Mouse (Mus musculus): ENCODE data around the gene Trf. TPM values are rescaled to one million over a fixed set of nuclear protein-coding genes. Genes with fewer than 3 reads are reported as not detected.

Gene Trf
- polyA plus RNA-seq, 2 experiments = 2,444 to 4,971 TPM

DNA sequence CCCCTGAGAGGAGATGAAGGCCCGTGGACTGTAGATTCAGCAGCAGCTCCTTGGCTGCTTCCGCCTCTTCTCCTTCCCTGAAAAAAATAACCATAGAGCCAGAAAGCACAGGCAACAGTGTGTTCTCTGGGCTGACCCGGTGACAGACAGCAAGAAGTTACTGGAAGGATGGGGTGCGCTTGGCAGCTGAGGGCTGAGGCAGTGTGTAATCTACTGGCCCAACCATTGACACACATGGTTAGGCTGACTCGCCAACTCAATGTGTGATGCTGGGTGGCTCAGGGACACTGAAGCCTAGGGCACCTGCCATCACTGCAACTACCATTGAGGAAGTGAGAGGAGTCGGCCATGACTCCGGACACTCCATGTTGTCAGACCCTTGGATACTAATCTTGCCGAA is 48.4 kb downstream of the Trf start:
- ATAC-seq (ENCODE audit: insufficient read depth) (no peak), DNase-seq (ENCODE audit: low read depth in 3 of 3, low spot score in 3 of 3) (no peak)
- WGBS (ENCODE audit: insufficient replicate concordance) = 81% methylated on average over 8 of the region's 8 CpGs
- Histone ChIP-seq H3K4me2 (ENCODE audit: low read depth) (no peak overlapping the region), H3K36me3 (replicated peaks; ENCODE audit: control insufficient read depth, insufficient read depth, low read depth) (no peaks in the 10 kb centered on the region), H3K4me3 (ENCODE audit: insufficient read depth in 1 of 2, low read depth in 2 of 2, low read length in 2 of 2) (no peak overlapping the region), H3K27me3 (ENCODE audit: control insufficient read depth, insufficient read depth, low read length) (no peaks in the 10 kb centered on the region; the same call in 1 of the 2 replicates), H3K9ac (replicated peaks) (no peak overlapping the region), H3K9me3 (ENCODE audit: control insufficient read depth, low read length) (no peaks in the 10 kb centered on the region), H3K4me1 (replicated peaks; ENCODE audit: control insufficient read depth in 2 of 2, insufficient read depth in 2 of 2, low read length in 1 of 2) (peaks cover 4 to 8% of the 10 kb centered on the region in 2 experiments), H3K27ac (no peak overlapping the region)
- TF ChIP-seq EP300 (IDR thresholded peaks at IDR 0.05; ENCODE audit: low read depth) = no peak
- no peak for TF ChIP-seq CTCF (IDR thresholded peaks at IDR 0.05; ENCODE audit: low read depth)

- H3K9me3 ChIP-seq (ENCODE audit: control insufficient read depth, low read length) = no peaks in the 10 kb centered on the region
- DNase-seq (ENCODE audit: low read depth in 3 of 3, low spot score in 3 of 3) (peak; percentile 62 to 70 (median 64)), ATAC-seq (ENCODE audit: insufficient read depth) (peak; percentile 87)
- peak overlapping the region; percentile 54 to 80 for H3K4me3 ChIP-seq (ENCODE audit: insufficient read depth in 1 of 2, low read depth in 2 of 2, low read length in 2 of 2)
- no peaks in the 10 kb centered on the region for H3K36me3 ChIP-seq (replicated peaks; ENCODE audit: control insufficient read depth, insufficient read depth, low read depth)
- no peak overlapping the region for H3K27ac ChIP-seq
- 2% methylated on average over 20 of the region's 20 CpGs for WGBS (ENCODE audit: insufficient replicate concordance)
- H3K4me1 ChIP-seq (replicated peaks; ENCODE audit: control insufficient read depth in 2 of 2, insufficient read depth in 2 of 2, low read length in 1 of 2) = peaks cover 4 to 8% of the 10 kb centered on the region in 2 experiments
- H3K9ac ChIP-seq (replicated peaks) = peak overlapping the region; percentile 50
- TF ChIP-seq EP300 (IDR thresholded peaks at IDR 0.05; ENCODE audit: low read depth) (no peak), CTCF (IDR thresholded peaks at IDR 0.05; ENCODE audit: low read depth) (no peak)
- peak overlapping the region; percentile 67 for H3K4me2 ChIP-seq (ENCODE audit: low read depth)
- H3K27me3 ChIP-seq (ENCODE audit: control insufficient read depth, insufficient read depth, low read length) = no peaks in the 10 kb centered on the region; the same call in 1 of the 2 replicates
Measured at GRCm38 (mm10) chr9:103180807-103181565, 49.3 kb downstream of the Trf start.

DNA sequence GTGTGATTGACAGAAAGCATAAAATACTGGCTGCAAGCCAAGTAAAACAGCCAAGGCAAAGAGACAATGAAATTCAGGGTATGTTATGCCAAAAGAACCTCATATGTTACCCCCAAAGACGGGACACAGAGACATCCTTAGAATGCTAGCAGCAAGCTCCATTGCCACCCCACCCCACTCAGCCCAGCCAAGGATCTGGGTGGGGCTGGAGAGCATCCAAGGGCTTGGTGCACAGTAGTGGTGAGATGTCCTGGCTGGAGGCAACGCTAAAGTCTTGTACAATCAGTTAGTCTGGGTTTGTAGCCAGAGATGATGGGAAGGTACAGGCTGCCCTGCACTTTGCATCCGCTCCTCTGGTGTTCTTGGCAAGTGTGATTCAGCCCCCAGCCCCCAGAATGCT is 49.9 kb downstream of the Trf start:
- WGBS (ENCODE audit: insufficient replicate concordance) = 47% methylated on average over 3 of the region's 3 CpGs
- ATAC-seq (ENCODE audit: insufficient read depth) = no peak
- H3K36me3 ChIP-seq (replicated peaks; ENCODE audit: control insufficient read depth, insufficient read depth, low read depth) = no peaks in the 10 kb centered on the region
- no peak overlapping the region; the same call in 1 of the 2 replicates for H3K9ac ChIP-seq (replicated peaks)
- no peaks in the 10 kb centered on the region for H3K9me3 ChIP-seq (ENCODE audit: control insufficient read depth, low read length)
- TF ChIP-seq CTCF (IDR thresholded peaks at IDR 0.05; ENCODE audit: low read depth) (no peak), EP300 (IDR thresholded peaks at IDR 0.05; ENCODE audit: low read depth) (no peak)
- H3K4me3 ChIP-seq (ENCODE audit: insufficient read depth in 1 of 2, low read depth in 2 of 2, low read length in 2 of 2) = peak overlapping the region; percentile 54 to 80
- DNase-seq (ENCODE audit: low read depth in 3 of 3, low spot score in 3 of 3) = no peak
- H3K4me2 ChIP-seq (ENCODE audit: low read depth) = peak overlapping the region; percentile 67
- H3K27me3 ChIP-seq (ENCODE audit: control insufficient read depth, insufficient read depth, low read length) = no peaks in the 10 kb centered on the region; the same call in 1 of the 2 replicates
- peaks cover 4 to 8% of the 10 kb centered on the region in 2 experiments for H3K4me1 ChIP-seq (replicated peaks; ENCODE audit: control insufficient read depth in 2 of 2, insufficient read depth in 2 of 2, low read length in 1 of 2)
- no peak overlapping the region for H3K27ac ChIP-seq

DNA sequence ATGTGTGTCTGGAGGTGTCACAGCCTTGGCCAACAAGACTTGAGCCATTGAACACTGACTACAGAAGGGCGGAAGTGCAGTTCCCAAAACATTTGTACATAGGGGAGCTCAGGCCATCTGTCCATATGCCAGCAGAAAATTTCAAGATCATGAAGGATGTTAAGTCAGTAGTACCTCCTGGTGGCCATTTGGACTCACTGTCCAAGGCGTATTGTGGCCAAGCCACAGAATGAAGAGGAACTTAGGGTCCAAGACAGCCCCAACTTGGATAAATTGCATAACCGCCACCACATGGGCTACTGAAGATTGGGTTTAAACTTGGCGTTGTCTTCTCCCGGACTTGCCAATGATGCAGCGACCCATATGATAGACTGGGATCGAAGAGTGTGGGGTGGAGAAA is 54.6 kb downstream of the Trf start:
- no peak overlapping the region for H3K27ac ChIP-seq
- H3K4me2 ChIP-seq (ENCODE audit: low read depth) = no peak overlapping the region
- no peak for ATAC-seq (ENCODE audit: insufficient read depth)
- 76% methylated on average over 7 of the region's 7 CpGs for WGBS (ENCODE audit: insufficient replicate concordance)
- peaks cover 4% of the 10 kb centered on the region in 2 experiments for H3K4me1 ChIP-seq (replicated peaks; ENCODE audit: control insufficient read depth in 2 of 2, insufficient read depth in 2 of 2, low read length in 1 of 2)
- no peaks in the 10 kb centered on the region for H3K27me3 ChIP-seq (ENCODE audit: control insufficient read depth, insufficient read depth, low read length)
- H3K36me3 ChIP-seq (replicated peaks; ENCODE audit: control insufficient read depth, insufficient read depth, low read depth) = no peaks in the 10 kb centered on the region
- DNase-seq (ENCODE audit: low read depth in 3 of 3, low spot score in 3 of 3) = no peak
- H3K9me3 ChIP-seq (ENCODE audit: control insufficient read depth, low read length) = no peaks in the 10 kb centered on the region
- no peak for TF ChIP-seq CTCF (IDR thresholded peaks at IDR 0.05; ENCODE audit: low read depth)
- no peak for TF ChIP-seq EP300 (IDR thresholded peaks at IDR 0.05; ENCODE audit: low read depth)
- H3K9ac ChIP-seq (replicated peaks) = no peak overlapping the region
- H3K4me3 ChIP-seq (ENCODE audit: insufficient read depth in 1 of 2, low read depth in 2 of 2, low read length in 2 of 2) = no peak overlapping the region

GRCm38 (mm10) chr9:103174771-103175519 is 55.3 kb downstream of the Trf start:
- no peak for TF ChIP-seq EP300 (IDR thresholded peaks at IDR 0.05; ENCODE audit: low read depth)
- peak; percentile 77 for TF ChIP-seq CTCF (IDR thresholded peaks at IDR 0.05; ENCODE audit: low read depth)

More at GRCm38 (mm10) chr9:103174771-103175519, 55.3 kb downstream of the Trf start:
- Histone ChIP-seq H3K4me2 (ENCODE audit: low read depth) (no peak overlapping the region), H3K9ac (replicated peaks) (no peak overlapping the region), H3K36me3 (replicated peaks; ENCODE audit: control insufficient read depth, insufficient read depth, low read depth) (no peaks in the 10 kb centered on the region), H3K9me3 (ENCODE audit: control insufficient read depth, low read length) (no peaks in the 10 kb centered on the region), H3K4me1 (replicated peaks; ENCODE audit: control insufficient read depth in 2 of 2, insufficient read depth in 2 of 2, low read length in 1 of 2) (no peaks in the 10 kb centered on the region), H3K4me3 (ENCODE audit: insufficient read depth in 1 of 2, low read depth in 2 of 2, low read length in 2 of 2) (no peak overlapping the region), H3K27me3 (ENCODE audit: control insufficient read depth, insufficient read depth, low read length) (no peaks in the 10 kb centered on the region), H3K27ac (no peak overlapping the region)
- ATAC-seq (ENCODE audit: insufficient read depth) = no peak
- WGBS (ENCODE audit: insufficient replicate concordance) = 37% methylated on average over 6 of the region's 6 CpGs
- no peak for DNase-seq (ENCODE audit: low read depth in 3 of 3, low spot score in 3 of 3)
